Mouse (Mus musculus): ENCODE data around the gene Sh3bgrl2. TPM values are rescaled to one million over a fixed set of nuclear protein-coding genes. Genes with fewer than 3 reads are reported as not detected.

The Sh3bgrl2 gene
- polyA plus RNA-seq, 1 experiment from 2014 or later, result 46.2 TPM

DNA sequence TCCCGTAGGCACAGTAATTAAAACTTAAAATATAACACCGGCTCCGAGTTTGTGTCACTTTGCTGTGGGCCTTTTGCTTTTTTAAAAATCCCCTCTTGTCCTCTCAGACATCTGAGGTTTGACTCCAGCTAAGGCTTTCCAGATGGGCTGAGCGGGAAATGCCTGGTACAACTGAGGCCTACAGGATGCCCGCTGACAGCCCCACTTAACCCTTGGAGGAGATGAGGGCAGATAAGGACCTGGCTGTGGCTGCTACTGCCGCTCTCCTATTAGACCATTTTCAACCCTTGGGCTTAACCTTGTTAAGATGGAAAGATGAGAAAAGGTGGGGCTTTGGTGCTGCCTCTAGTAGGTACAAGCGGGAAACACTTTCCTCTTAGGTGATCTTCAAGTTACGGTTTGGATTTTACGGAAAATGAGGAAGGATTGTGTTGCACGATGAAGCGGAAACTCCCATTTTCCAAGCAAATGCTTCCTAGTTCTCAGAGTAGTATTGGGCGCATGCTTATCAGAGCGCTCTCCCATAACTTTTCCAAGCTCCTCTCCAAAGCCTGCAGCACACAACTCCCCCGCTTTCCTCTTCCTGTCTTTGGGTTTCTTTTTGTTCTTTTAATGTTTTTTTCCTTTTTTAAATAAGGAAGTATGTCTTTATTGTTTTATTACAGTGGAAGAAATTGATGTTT is 8.2 kb upstream of the Sh3bgrl2 start:
- Histone ChIP-seq H3K27me3 (ENCODE audit: control insufficient read depth, insufficient read depth, low read depth, low read length) (no peaks in the 10 kb centered on the region), H3K4me1 (replicated peaks; ENCODE audit: control insufficient read depth, insufficient read depth, low read length) (peaks cover 4% of the 10 kb centered on the region; the same call in 1 of the 2 replicates), H3K36me3 (ENCODE audit: control insufficient read depth, insufficient read depth, low read length) (no peaks in the 10 kb centered on the region), H3K9me3 (ENCODE audit: control insufficient read depth, low read length) (no peaks in the 10 kb centered on the region), H3K27ac (ENCODE audit: low read length) (no peak overlapping the region), H3K4me3 (ENCODE audit: low read length) (no peak overlapping the region), H3K9ac (ENCODE audit: low read length) (no peak overlapping the region), H3K4me2 (ENCODE audit: low read depth, low read length) (no peak overlapping the region)
- ATAC-seq (ENCODE audit: low read depth), result no peak
- 83% methylated on average over 14 of the region's 14 CpGs for WGBS

DNA sequence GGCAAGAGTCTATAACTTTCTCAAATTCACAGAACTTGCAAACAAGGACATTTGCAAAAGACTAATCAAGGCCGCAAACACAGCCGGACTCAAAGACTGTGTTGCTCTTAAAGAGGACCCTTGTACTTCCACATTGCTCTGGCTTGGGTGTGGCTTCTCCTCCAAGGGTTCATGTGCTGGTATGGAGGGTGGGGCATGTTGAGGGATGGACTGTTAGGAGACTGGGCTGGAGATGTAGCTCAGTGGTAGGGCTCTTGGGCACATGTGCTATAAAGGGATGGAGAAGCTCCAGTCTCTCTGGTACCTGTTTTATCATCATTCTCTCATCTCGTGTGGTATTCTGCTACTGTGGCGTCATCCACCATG is 7.7 kb upstream of the Sh3bgrl2 start:
- no peak overlapping the region for H3K9ac ChIP-seq (ENCODE audit: low read length)
- peaks cover 4% of the 10 kb centered on the region; the same call in 1 of the 2 replicates for H3K4me1 ChIP-seq (replicated peaks; ENCODE audit: control insufficient read depth, insufficient read depth, low read length)
- no peaks in the 10 kb centered on the region for H3K36me3 ChIP-seq (ENCODE audit: control insufficient read depth, insufficient read depth, low read length)
- WGBS, result 87% methylated on average over 4 of the region's 4 CpGs
- no peak overlapping the region for H3K4me2 ChIP-seq (ENCODE audit: low read depth, low read length)
- H3K27ac ChIP-seq (ENCODE audit: low read length), result no peak overlapping the region
- H3K9me3 ChIP-seq (ENCODE audit: control insufficient read depth, low read length), result no peaks in the 10 kb centered on the region
- ATAC-seq (ENCODE audit: low read depth), result no peak
- no peak overlapping the region for H3K4me3 ChIP-seq (ENCODE audit: low read length)
- H3K27me3 ChIP-seq (ENCODE audit: control insufficient read depth, insufficient read depth, low read depth, low read length), result no peaks in the 10 kb centered on the region

DNA sequence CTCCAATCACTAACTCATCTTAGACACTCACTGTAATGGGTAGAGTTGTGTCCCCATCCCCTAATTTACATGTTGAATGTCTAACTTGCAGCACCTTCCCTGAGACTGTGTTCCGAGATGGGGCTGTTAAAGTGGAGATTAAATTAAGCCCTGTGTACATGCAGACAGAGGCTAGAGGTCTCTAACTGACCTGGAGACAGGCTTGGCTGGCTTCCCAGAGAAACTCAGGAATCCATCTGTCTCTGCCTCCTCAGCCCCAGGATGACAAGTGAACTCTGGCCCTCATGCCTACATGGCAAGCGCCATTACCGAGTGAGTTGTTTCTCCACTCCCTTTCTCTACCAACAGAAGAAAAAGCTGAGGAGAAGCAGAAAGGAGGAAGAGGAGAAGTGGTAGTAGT is 7.2 kb upstream of the Sh3bgrl2 start:
- Histone ChIP-seq H3K27me3 (ENCODE audit: control insufficient read depth, insufficient read depth, low read depth, low read length) (no peaks in the 10 kb centered on the region), H3K27ac (ENCODE audit: low read length) (no peak overlapping the region), H3K4me2 (ENCODE audit: low read depth, low read length) (no peak overlapping the region), H3K4me1 (replicated peaks; ENCODE audit: control insufficient read depth, insufficient read depth, low read length) (peaks cover 4% of the 10 kb centered on the region; the same call in 1 of the 2 replicates), H3K4me3 (ENCODE audit: low read length) (no peak overlapping the region), H3K9ac (ENCODE audit: low read length) (no peak overlapping the region), H3K9me3 (ENCODE audit: control insufficient read depth, low read length) (no peaks in the 10 kb centered on the region), H3K36me3 (ENCODE audit: control insufficient read depth, insufficient read depth, low read length) (no peaks in the 10 kb centered on the region)
- no peak for ATAC-seq (ENCODE audit: low read depth)
- 38% methylated on average over 3 of the region's 3 CpGs for WGBS

DNA sequence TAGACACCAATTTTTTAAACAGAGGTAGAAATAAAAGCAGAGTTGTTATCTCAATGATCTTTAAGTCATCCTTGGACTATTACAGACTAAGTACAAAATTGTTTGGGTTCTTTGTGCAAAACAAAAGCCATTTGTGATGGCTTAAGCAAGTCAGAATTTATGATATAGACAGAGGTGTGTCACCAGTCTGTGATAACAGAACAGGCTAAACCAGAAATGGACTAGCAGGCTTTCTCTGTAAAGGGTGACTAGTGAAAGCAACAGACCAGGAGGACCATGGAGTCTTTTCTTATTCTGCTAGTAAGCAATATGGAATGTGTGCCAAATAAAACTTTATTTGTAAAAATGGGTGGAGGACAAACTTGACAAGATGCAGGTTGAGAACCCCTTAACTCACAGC is 2.9 kb upstream of the Sh3bgrl2 start:
- no peak overlapping the region for H3K4me2 ChIP-seq (ENCODE audit: low read depth, low read length)
- no peak overlapping the region for H3K4me3 ChIP-seq (ENCODE audit: low read length)
- no peaks in the 10 kb centered on the region for H3K27me3 ChIP-seq (ENCODE audit: control insufficient read depth, insufficient read depth, low read depth, low read length)
- H3K9ac ChIP-seq (ENCODE audit: low read length), result no peak overlapping the region
- no peaks in the 10 kb centered on the region for H3K9me3 ChIP-seq (ENCODE audit: control insufficient read depth, low read length)
- H3K36me3 ChIP-seq (ENCODE audit: control insufficient read depth, insufficient read depth, low read length), result no peaks in the 10 kb centered on the region
- peaks cover 8% of the 10 kb centered on the region; the same call in 1 of the 2 replicates for H3K4me1 ChIP-seq (replicated peaks; ENCODE audit: control insufficient read depth, insufficient read depth, low read length)
- ATAC-seq (ENCODE audit: low read depth), result no peak
- no peak overlapping the region for H3K27ac ChIP-seq (ENCODE audit: low read length)

DNA sequence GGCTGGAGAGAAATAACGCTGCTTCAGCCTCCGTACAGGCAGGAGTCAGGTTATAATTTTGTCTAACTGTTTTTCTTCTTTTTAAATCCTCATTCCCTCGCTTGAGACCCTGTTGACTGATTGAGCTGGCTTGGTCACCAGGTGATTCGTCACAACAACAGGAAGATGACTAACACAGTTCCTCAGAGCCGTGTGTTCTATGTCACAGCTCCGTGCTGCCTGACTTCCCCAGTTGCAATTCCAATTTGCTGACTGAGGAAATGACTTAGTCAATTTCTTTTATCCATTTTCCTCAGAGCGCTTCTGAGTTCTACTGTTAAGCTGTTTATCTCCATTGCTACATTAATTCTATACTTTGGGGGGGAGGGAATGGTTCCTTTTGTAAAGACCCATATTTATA is 1.8 kb upstream of the Sh3bgrl2 start:
- Histone ChIP-seq H3K27ac (ENCODE audit: low read length) (no peak overlapping the region), H3K27me3 (ENCODE audit: control insufficient read depth, insufficient read depth, low read depth, low read length) (no peaks in the 10 kb centered on the region), H3K4me3 (ENCODE audit: low read length) (no peak overlapping the region), H3K9ac (ENCODE audit: low read length) (no peak overlapping the region), H3K36me3 (ENCODE audit: control insufficient read depth, insufficient read depth, low read length) (no peaks in the 10 kb centered on the region), H3K4me2 (ENCODE audit: low read depth, low read length) (no peak overlapping the region), H3K9me3 (ENCODE audit: control insufficient read depth, low read length) (no peaks in the 10 kb centered on the region), H3K4me1 (replicated peaks; ENCODE audit: control insufficient read depth, insufficient read depth, low read length) (0 out of 2 replicates have a peak, but pooled peaks cover 9% of the 10 kb centered on the region)
- ATAC-seq (ENCODE audit: low read depth), result no peak
- WGBS, result 65% methylated on average over 7 of the region's 7 CpGs

DNA sequence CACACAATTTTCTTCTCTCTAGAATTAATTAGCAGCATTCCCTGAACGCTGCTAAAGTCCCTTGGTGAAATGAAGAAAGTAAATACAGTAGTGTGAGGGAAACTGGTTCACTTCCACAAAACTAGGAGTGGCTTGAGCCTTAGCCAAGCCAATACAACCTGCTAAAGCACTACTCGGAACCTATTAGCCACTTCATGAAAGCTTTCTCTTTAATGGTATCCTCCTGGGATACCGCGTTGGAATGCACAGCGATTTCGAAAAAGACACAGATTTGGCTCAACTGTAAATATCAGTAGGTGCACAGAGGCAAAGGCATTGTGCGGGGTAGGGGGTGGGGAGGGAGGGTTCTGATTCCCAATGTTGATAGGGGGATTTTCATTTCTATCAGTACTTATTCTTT is 898 bp upstream of the Sh3bgrl2 start:
- Histone ChIP-seq H3K36me3 (ENCODE audit: control insufficient read depth, insufficient read depth, low read length) (no peaks in the 10 kb centered on the region), H3K9me3 (ENCODE audit: control insufficient read depth, low read length) (no peaks in the 10 kb centered on the region), H3K9ac (ENCODE audit: low read length) (no peak overlapping the region), H3K27me3 (ENCODE audit: control insufficient read depth, insufficient read depth, low read depth, low read length) (no peaks in the 10 kb centered on the region), H3K4me1 (replicated peaks; ENCODE audit: control insufficient read depth, insufficient read depth, low read length) (0 out of 2 replicates have a peak, but pooled peaks cover 9% of the 10 kb centered on the region), H3K27ac (ENCODE audit: low read length) (no peak overlapping the region), H3K4me3 (ENCODE audit: low read length) (no peak overlapping the region), H3K4me2 (ENCODE audit: low read depth, low read length) (no peak overlapping the region; the same call in 1 of the 2 replicates)
- 69% methylated on average over 7 of the region's 7 CpGs for WGBS
- ATAC-seq (ENCODE audit: low read depth), result no peak

DNA sequence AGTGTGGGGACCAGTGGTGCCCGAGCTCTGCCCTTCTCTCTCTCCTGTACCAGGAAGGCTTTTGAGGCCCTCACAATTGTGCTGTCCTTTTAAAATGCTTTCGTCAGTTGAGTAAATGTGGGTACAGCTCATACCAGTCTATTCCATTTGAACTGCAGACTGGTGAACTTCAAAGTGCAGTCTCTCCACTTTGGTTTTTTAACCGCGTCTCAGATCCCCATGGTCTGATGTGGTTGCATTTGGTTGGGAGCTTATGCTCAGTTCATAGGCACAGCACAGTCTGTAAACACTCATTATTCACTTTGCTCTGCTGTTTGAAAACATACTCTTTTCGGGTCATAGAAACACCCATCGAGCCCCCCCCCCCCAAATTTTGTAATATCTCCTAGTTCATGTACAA is 1.7 kb downstream of the Sh3bgrl2 start:
- Histone ChIP-seq H3K9ac (ENCODE audit: low read length) (no peak overlapping the region), H3K36me3 (ENCODE audit: control insufficient read depth, insufficient read depth, low read length) (no peaks in the 10 kb centered on the region), H3K4me1 (replicated peaks; ENCODE audit: control insufficient read depth, insufficient read depth, low read length) (0 out of 2 replicates have a peak, but pooled peaks cover 9% of the 10 kb centered on the region), H3K27me3 (ENCODE audit: control insufficient read depth, insufficient read depth, low read depth, low read length) (no peaks in the 10 kb centered on the region), H3K27ac (ENCODE audit: low read length) (no peak overlapping the region), H3K9me3 (ENCODE audit: control insufficient read depth, low read length) (no peaks in the 10 kb centered on the region), H3K4me3 (ENCODE audit: low read length) (peak overlapping the region; percentile 9), H3K4me2 (ENCODE audit: low read depth, low read length) (peak overlapping the region; percentile 40)
- ATAC-seq (ENCODE audit: low read depth), result no peak
- 52% methylated on average over 6 of the region's 6 CpGs for WGBS

DNA sequence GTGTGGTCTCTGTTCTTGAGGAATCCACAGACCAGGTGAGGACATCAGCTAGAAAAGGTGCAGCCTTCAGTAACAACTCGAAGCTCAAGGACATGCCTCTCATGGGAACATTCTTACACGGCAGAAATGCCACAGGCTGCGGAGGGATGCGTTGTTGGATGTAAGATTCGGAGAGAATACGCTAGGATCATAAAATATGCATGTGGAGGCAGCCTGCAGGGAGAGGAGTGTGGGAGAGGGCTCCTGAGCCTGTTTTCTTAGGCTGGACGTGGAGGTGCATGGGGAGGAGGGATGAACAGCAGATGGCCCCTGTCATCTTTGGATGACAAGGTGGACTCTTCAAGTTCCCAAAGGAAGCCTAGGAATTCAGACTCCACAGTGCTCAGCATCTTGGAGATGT is 3.0 kb downstream of the Sh3bgrl2 start:
- ATAC-seq (ENCODE audit: low read depth), result no peak
- 65% methylated on average over 7 of the region's 7 CpGs for WGBS
- no peak overlapping the region for H3K27ac ChIP-seq (ENCODE audit: low read length)
- no peaks in the 10 kb centered on the region for H3K36me3 ChIP-seq (ENCODE audit: control insufficient read depth, insufficient read depth, low read length)
- no peak overlapping the region for H3K4me2 ChIP-seq (ENCODE audit: low read depth, low read length)
- no peaks in the 10 kb centered on the region for H3K9me3 ChIP-seq (ENCODE audit: control insufficient read depth, low read length)
- peaks cover 9% of the 10 kb centered on the region; the same call in 1 of the 2 replicates for H3K4me1 ChIP-seq (replicated peaks; ENCODE audit: control insufficient read depth, insufficient read depth, low read length)
- no peaks in the 10 kb centered on the region for H3K27me3 ChIP-seq (ENCODE audit: control insufficient read depth, insufficient read depth, low read depth, low read length)
- H3K9ac ChIP-seq (ENCODE audit: low read length), result no peak overlapping the region
- H3K4me3 ChIP-seq (ENCODE audit: low read length), result no peak overlapping the region

DNA sequence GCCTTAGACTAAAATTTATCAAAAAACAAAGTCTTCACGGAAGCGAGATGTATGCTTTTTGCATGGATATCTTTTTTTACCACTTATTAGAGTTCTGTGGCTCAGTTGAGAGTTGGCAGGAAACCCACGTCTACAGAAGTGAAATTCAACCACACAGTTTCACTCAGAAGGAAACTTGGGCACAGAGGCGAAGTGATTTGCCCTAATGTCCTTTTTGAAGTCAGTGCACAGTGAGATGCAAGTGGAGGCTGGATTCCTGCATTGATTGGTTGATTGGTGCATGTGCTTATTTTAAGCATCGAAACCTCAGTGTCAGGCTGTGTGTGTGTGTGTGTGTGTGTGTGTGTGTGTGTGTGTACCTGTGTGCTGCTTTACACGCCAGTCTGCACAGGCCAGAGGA is 3.5 kb downstream of the Sh3bgrl2 start:
- Histone ChIP-seq H3K4me3 (ENCODE audit: low read length) (no peak overlapping the region), H3K9ac (ENCODE audit: low read length) (no peak overlapping the region), H3K4me1 (replicated peaks; ENCODE audit: control insufficient read depth, insufficient read depth, low read length) (peaks cover 14% of the 10 kb centered on the region), H3K27ac (ENCODE audit: low read length) (no peak overlapping the region), H3K36me3 (ENCODE audit: control insufficient read depth, insufficient read depth, low read length) (no peaks in the 10 kb centered on the region), H3K4me2 (ENCODE audit: low read depth, low read length) (no peak overlapping the region), H3K27me3 (ENCODE audit: control insufficient read depth, insufficient read depth, low read depth, low read length) (no peaks in the 10 kb centered on the region), H3K9me3 (ENCODE audit: control insufficient read depth, low read length) (no peaks in the 10 kb centered on the region)
- ATAC-seq (ENCODE audit: low read depth), result no peak
- 67% methylated on average over 6 of the region's 6 CpGs for WGBS

DNA sequence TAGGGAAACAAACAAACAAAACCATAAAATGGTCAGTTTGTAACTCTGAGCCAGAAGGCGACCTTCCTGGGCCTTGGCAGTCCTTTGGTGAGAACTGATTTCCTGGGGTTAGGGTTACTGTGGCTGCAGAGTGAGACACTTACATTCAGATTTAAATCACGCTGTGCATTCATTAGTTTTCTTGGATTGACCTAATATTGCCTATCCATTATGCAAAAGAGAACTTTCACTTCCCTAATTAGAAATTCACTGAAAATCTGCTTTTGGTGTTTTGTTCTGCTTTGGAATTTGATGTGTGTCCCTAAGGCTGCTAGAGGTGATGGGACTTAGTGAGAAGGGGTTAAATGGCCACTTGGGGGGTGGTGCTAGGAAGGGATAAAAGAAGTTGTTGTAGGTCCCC is 7.5 kb downstream of the Sh3bgrl2 start:
- Histone ChIP-seq H3K4me1 (replicated peaks; ENCODE audit: control insufficient read depth, insufficient read depth, low read length) (peaks cover 21% of the 10 kb centered on the region), H3K9ac (ENCODE audit: low read length) (no peak overlapping the region), H3K9me3 (ENCODE audit: control insufficient read depth, low read length) (no peaks in the 10 kb centered on the region), H3K4me3 (ENCODE audit: low read length) (no peak overlapping the region), H3K27me3 (ENCODE audit: control insufficient read depth, insufficient read depth, low read depth, low read length) (no peaks in the 10 kb centered on the region), H3K36me3 (ENCODE audit: control insufficient read depth, insufficient read depth, low read length) (no peaks in the 10 kb centered on the region), H3K27ac (ENCODE audit: low read length) (no peak overlapping the region), H3K4me2 (ENCODE audit: low read depth, low read length) (no peak overlapping the region)
- WGBS, result 86% methylated on average over 2 of the region's 2 CpGs
- ATAC-seq (ENCODE audit: low read depth), result no peak

Measured in lung, embryonic 16.5 days (tissue).